Mouse (Mus musculus) kidney, adult 2 months (tissue): ENCODE results near the gene Syne3.

ENCODE experiments used
- CTCF ChIP-seq: fragments of 200-500 bp; conservative IDR thresholded peaks from 2 replicates; pipeline ENCODE4 v1.5.1; 2011; ENCODE audit warnings: low read depth, mild to moderate bottlenecking, control low read depth, low read length, moderate library complexity, mixed read lengths; ENCODE audit not compliant: insufficient read depth, insufficient read length
- POLR2A ChIP-seq: fragments of 200-500 bp; IDR thresholded peaks from one replicate; pipeline ENCODE4 v1.6.1; 2011; ENCODE audit warnings: low read depth, low read length, control low read depth

- TF ChIP-seq CTCF (no peak), POLR2A (no peak)
Measured at GRCm38 (mm10) chr12:104897051-104897618, 112.5 kb downstream of the Syne3 start.
